ENCODE assay signal across 8 mouse cellular contexts in the genomic region with DNA sequence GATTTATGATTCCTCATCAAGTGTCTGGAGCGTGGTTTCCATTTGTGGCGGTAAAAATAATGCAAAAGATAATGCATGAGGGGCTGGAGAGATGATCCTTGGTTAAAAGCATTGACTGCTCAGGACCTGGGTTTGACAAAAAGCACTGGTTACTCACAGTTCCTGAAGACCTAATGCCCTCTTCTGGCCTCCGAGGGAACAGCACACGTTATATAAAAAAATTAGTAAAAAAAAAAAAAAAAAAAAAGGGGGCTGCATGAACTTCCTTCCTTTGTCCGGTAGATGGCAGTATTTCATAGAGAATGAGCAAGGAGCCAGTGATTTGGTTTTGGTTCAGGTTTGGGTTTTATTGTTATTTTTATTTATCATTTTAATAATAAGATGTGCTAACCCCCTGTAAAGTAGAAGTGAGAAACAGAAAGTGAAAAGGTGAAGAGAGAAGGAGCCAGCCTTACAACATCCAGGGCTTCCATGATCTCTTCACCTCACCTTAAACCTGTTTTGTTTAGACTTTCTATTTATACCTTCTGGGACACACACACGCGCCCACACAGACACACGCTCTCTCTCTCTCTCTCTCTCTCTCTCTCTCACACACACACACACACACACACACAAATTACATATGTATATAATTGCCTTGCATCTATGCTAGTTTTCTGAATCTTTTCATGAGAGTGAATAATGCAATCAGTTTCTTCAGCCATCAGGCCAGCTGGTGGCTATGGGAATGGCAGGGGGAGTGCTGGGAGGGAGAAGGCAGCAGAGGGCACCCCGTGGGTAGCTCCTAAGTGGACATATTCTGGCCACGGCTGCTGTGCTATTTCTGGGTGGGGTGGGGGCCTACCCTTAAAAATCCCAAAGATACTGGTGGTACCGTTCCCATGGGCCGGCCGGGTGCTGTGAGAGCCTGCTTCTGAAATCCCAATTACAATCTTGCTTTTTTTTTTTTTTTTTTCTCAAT.
DNase-seq lines count a peak whose midpoint lies in the region; ATAC-seq and TF ChIP-seq lines count a peak whose summit lies in the region.

No protein-coding gene starts in this region.

- no peaks in the 10 kb centered on the region for H3K4me1 ChIP-seq in lung, postnatal 0 days (ENCODE audit: insufficient read depth, low read depth, low read length)
- no peaks in the 10 kb centered on the region for H3K4me1 ChIP-seq in embryonic facial prominence, embryonic 10.5 days
- H3K4me1 ChIP-seq in hindbrain, embryonic 15.5 days (replicated peaks), result peaks cover 6% of the 10 kb centered on the region
- H3K4me1 ChIP-seq in liver, postnatal 0 days (ENCODE audit: insufficient read depth), result no peaks in the 10 kb centered on the region

- TF ChIP-seq CTCF in lung, postnatal 0 days (IDR thresholded peaks at IDR 0.05), result peak; percentile 68
- TF ChIP-seq CTCF in liver, postnatal 0 days (IDR thresholded peaks at IDR 0.05; ENCODE audit: low read depth), result peak; percentile 70

- no peak overlapping the region for H3K9ac ChIP-seq in lung, postnatal 0 days (replicated peaks; ENCODE audit: low read depth)
- H3K9ac ChIP-seq in hindbrain, embryonic 15.5 days, result no peak overlapping the region
- no peak overlapping the region for H3K9ac ChIP-seq in liver, postnatal 0 days (replicated peaks)

- H3K4me2 ChIP-seq in lung, postnatal 0 days (replicated peaks; ENCODE audit: low read depth, low read length), result no peak overlapping the region
- H3K4me2 ChIP-seq in hindbrain, embryonic 15.5 days, result 0 out of 2 replicates have a peak overlapping the region, but pooled peaks have one; percentile 19
- no peak overlapping the region for H3K4me2 ChIP-seq in liver, postnatal 0 days (ENCODE audit: low read depth, low read length)

- no peaks in the 10 kb centered on the region for H3K27me3 ChIP-seq in lung, postnatal 0 days (replicated peaks; ENCODE audit: insufficient read depth, low read length)
- no peaks in the 10 kb centered on the region for H3K27me3 ChIP-seq in embryonic facial prominence, embryonic 10.5 days (replicated peaks; ENCODE audit: low read depth, poor library complexity, severe bottlenecking)
- no peaks in the 10 kb centered on the region for H3K27me3 ChIP-seq in hindbrain, embryonic 15.5 days
- H3K27me3 ChIP-seq in liver, postnatal 0 days (ENCODE audit: insufficient read depth, low read length), result no peaks in the 10 kb centered on the region

- no peaks in the 10 kb centered on the region for H3K36me3 ChIP-seq in lung, postnatal 0 days (ENCODE audit: insufficient read depth, low read length)
- H3K36me3 ChIP-seq in embryonic facial prominence, embryonic 10.5 days (replicated peaks), result no peaks in the 10 kb centered on the region
- H3K36me3 ChIP-seq in hindbrain, embryonic 15.5 days, result no peaks in the 10 kb centered on the region
- H3K36me3 ChIP-seq in liver, postnatal 0 days (replicated peaks; ENCODE audit: insufficient read depth, low read length), result no peaks in the 10 kb centered on the region

- H3K9me3 ChIP-seq in lung, postnatal 0 days (ENCODE audit: low read length), result no peaks in the 10 kb centered on the region
- no peaks in the 10 kb centered on the region for H3K9me3 ChIP-seq in embryonic facial prominence, embryonic 10.5 days
- H3K9me3 ChIP-seq in hindbrain, embryonic 15.5 days, result no peaks in the 10 kb centered on the region
- no peaks in the 10 kb centered on the region for H3K9me3 ChIP-seq in liver, postnatal 0 days (ENCODE audit: low read length)

- 38% methylated on average over 13 of the region's 13 CpGs for WGBS in lung, postnatal 0 days
- WGBS in embryonic facial prominence, embryonic 10.5 days, result 40% methylated on average over 13 of the region's 13 CpGs
- 28% methylated on average over 13 of the region's 13 CpGs for WGBS in hindbrain, embryonic 15.5 days
- WGBS in liver, postnatal 0 days (ENCODE audit: insufficient replicate concordance), result 35% methylated on average over 13 of the region's 13 CpGs

- H3K4me3 ChIP-seq in lung, postnatal 0 days (ENCODE audit: low read depth, low read length), result no peak overlapping the region
- H3K4me3 ChIP-seq in embryonic facial prominence, embryonic 10.5 days, result no peak overlapping the region
- no peak overlapping the region for H3K4me3 ChIP-seq in hindbrain, embryonic 15.5 days
- H3K4me3 ChIP-seq in liver, postnatal 0 days (ENCODE audit: low read depth, low read length), result no peak overlapping the region

- H3K27ac ChIP-seq in lung, postnatal 0 days (ENCODE audit: low read length), result no peak overlapping the region
- H3K27ac ChIP-seq in embryonic facial prominence, embryonic 10.5 days (replicated peaks), result no peak overlapping the region
- H3K27ac ChIP-seq in hindbrain, embryonic 15.5 days (replicated peaks), result no peak overlapping the region
- no peak overlapping the region for H3K27ac ChIP-seq in liver, postnatal 0 days (ENCODE audit: low read depth)

- no peak for ATAC-seq in lung, postnatal 0 days
- ATAC-seq in hindbrain, embryonic 15.5 days (ENCODE audit: low FRiP score, low read depth), result peak; percentile 68
- no peak for ATAC-seq in liver, postnatal 0 days

- no peak for TF ChIP-seq EP300 in lung, postnatal 0 days (IDR thresholded peaks at IDR 0.05)
- no peak for TF ChIP-seq EP300 in liver, postnatal 0 days (IDR thresholded peaks at IDR 0.05; ENCODE audit: low read depth)

- peak; percentile 65 for DNase-seq in lung, postnatal 0 days (ENCODE audit: low spot score)
- DNase-seq in lung, postnatal 25 days (ENCODE audit: low spot score), result no peak
- DNase-seq in adrenal gland, postnatal 10 days, result peak; percentile 29
- DNase-seq in embryonic facial prominence, embryonic 10.5 days (ENCODE audit: low spot score), result peak; percentile 43
- DNase-seq in liver, postnatal 0 days, result no peak
- peak; percentile 62 to 67 for DNase-seq in right cerebral cortex, postnatal 10 days (ENCODE audit: low spot score in 2 of 2)
- no peak for DNase-seq in spleen, adult 12 weeks (ENCODE audit: low spot score)

Comparison
In these comparisons a context has a peak if more than half of its experiments do, and no peak if none do; other contexts are left out.
1. DNase-seq: peak in lung, postnatal 0 days (single experiment), adrenal gland, postnatal 10 days (single experiment), embryonic facial prominence, embryonic 10.5 days (single experiment) and right cerebral cortex, postnatal 10 days (2 of 2); none in lung, postnatal 25 days (single experiment), liver, postnatal 0 days (single experiment) and spleen, adult 12 weeks (single experiment).